Comparison of ENCODE assay signal across 9 mouse cellular contexts in the genomic region with DNA sequence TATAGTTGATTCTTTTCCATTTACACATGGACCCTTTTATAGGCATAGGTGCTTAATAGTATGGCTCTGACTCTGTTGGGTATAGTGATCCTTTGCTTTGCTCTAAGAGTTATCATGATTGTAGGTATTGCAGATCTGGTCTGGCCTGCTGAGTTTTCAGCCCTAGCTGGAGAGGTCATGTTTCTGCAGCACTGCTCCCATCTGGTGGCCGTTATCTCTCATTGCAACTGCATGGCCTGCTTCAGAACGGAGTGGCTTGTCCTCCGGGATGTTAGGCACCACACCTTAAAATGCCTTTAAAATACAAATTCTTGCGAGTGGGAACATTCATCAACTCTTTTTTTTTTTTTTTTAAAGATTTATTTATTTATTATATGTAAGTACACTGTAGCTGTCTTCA.
DNase-seq lines count a peak whose midpoint lies in the region; ATAC-seq and TF ChIP-seq lines count a peak whose summit lies in the region.
"Had no signal": no experiment of that assay in that cellular context is flagged by ENCODE, and none has a peak within 500 bp of the region (broad histone marks: within the 10 kb centered on the region; RNA-seq: fewer than 3 reads in every experiment).

No protein-coding gene starts in this region.

- H3K4me2 ChIP-seq in kidney, embryonic 15.5 days, result no peak overlapping the region
- H3K4me2 ChIP-seq in liver, embryonic 16.5 days (ENCODE audit: low read depth, low read length), result no peak overlapping the region
- H3K4me2 ChIP-seq: limb, embryonic 13.5 days had no signal

- H3K9ac ChIP-seq in ES-Bruce4 (ENCODE audit: low read depth, poor library complexity, severe bottlenecking), result no peak overlapping the region
- no peak overlapping the region for H3K9ac ChIP-seq in kidney, embryonic 15.5 days
- no peak overlapping the region for H3K9ac ChIP-seq in liver, embryonic 16.5 days (ENCODE audit: low read depth, low read length)
- H3K9ac ChIP-seq: limb, embryonic 13.5 days had no signal

- TF ChIP-seq CTCF in ES-Bruce4 (IDR thresholded peaks at IDR 0.05; ENCODE audit: low read depth, low read length), result peak; percentile 89

- DNase-seq in adrenal gland, adult (ENCODE audit: inconsistent age in 2 of 2, low spot score in 1 of 2), result peak; percentile 73 to 90
- peak; percentile 85 for DNase-seq in embryo, embryonic 10 days (ENCODE audit: low spot score)
- DNase-seq in heart, adult 8-10 months (ENCODE audit: low spot score), result peak; percentile 72
- peak; percentile 57 for DNase-seq in retina, postnatal 7 days (ENCODE audit: low read depth, low spot score)
- peak; percentile 50 for DNase-seq in yolk sac, embryonic 10.5 days (ENCODE audit: low spot score)

- H3K4me1 ChIP-seq in ES-Bruce4 (ENCODE audit: control insufficient read depth, insufficient read depth, low read length), result no peaks in the 10 kb centered on the region
- peaks cover 10% of the 10 kb centered on the region for H3K4me1 ChIP-seq in kidney, embryonic 15.5 days
- no peaks in the 10 kb centered on the region for H3K4me1 ChIP-seq in liver, embryonic 16.5 days (ENCODE audit: control insufficient read depth, low read depth, low read length)

- no peaks in the 10 kb centered on the region for H3K27me3 ChIP-seq in ES-Bruce4 (ENCODE audit: control insufficient read depth, insufficient read depth, low read length, poor library complexity, severe bottlenecking)
- H3K27me3 ChIP-seq in kidney, embryonic 15.5 days, result no peaks in the 10 kb centered on the region
- no peaks in the 10 kb centered on the region for H3K27me3 ChIP-seq in liver, embryonic 16.5 days (ENCODE audit: control insufficient read depth, insufficient read depth, low read depth, low read length)
- H3K27me3 ChIP-seq: limb, embryonic 13.5 days had no signal

- no peaks in the 10 kb centered on the region for H3K36me3 ChIP-seq in ES-Bruce4 (ENCODE audit: control insufficient read depth, insufficient read depth, low read length, poor library complexity, severe bottlenecking)
- H3K36me3 ChIP-seq in kidney, embryonic 15.5 days, result peaks cover 10% of the 10 kb centered on the region
- H3K36me3 ChIP-seq in liver, embryonic 16.5 days (ENCODE audit: control insufficient read depth, insufficient read depth), result no peaks in the 10 kb centered on the region; the same call in 1 of the 2 replicates

- ATAC-seq in kidney, embryonic 15.5 days (replicated peaks; ENCODE audit: low FRiP score), result 0 out of 2 replicates have a peak, but pooled peaks have one; percentile 62
- peak; percentile 64 for ATAC-seq in liver, embryonic 16.5 days (ENCODE audit: low read depth)

- no peak for TF ChIP-seq POLR2A in ES-Bruce4 (IDR thresholded peaks at IDR 0.05; ENCODE audit: insufficient read depth, low read length)

- no peak overlapping the region for H3K4me3 ChIP-seq in ES-Bruce4 (ENCODE audit: low read depth, low read length)
- no peak overlapping the region for H3K4me3 ChIP-seq in kidney, embryonic 15.5 days (replicated peaks)
- no peak overlapping the region for H3K4me3 ChIP-seq in liver, embryonic 16.5 days (ENCODE audit: low read depth, low read length)
- H3K4me3 ChIP-seq: limb, embryonic 13.5 days had no signal

- no peak for TF ChIP-seq EP300 in ES-Bruce4 (IDR thresholded peaks at IDR 0.05; ENCODE audit: insufficient read depth, low read depth, low read length)

- H3K27ac ChIP-seq in ES-Bruce4 (ENCODE audit: insufficient read depth, low read length), result no peak overlapping the region
- H3K27ac ChIP-seq in kidney, embryonic 15.5 days, result no peak overlapping the region
- no peak overlapping the region for H3K27ac ChIP-seq in liver, embryonic 16.5 days (ENCODE audit: low read length)
- H3K27ac ChIP-seq: limb, embryonic 13.5 days had no signal

- WGBS in kidney, embryonic 15.5 days, result 22% methylated on average over 4 of the region's 4 CpGs
- 19% methylated on average over 4 of the region's 4 CpGs for WGBS in liver, embryonic 16.5 days (ENCODE audit: insufficient replicate concordance)

- no peaks in the 10 kb centered on the region for H3K9me3 ChIP-seq in ES-Bruce4 (replicated peaks; ENCODE audit: control insufficient read depth, insufficient read depth, low read length, poor library complexity, severe bottlenecking)
- H3K9me3 ChIP-seq in kidney, embryonic 15.5 days (replicated peaks), result no peaks in the 10 kb centered on the region
- H3K9me3 ChIP-seq in liver, embryonic 16.5 days (replicated peaks; ENCODE audit: control insufficient read depth, low read length), result no peaks in the 10 kb centered on the region
- H3K9me3 ChIP-seq: limb, embryonic 13.5 days had no signal
